Mouse (Mus musculus) kidney, postnatal 4 days (tissue): ENCODE measurements around the gene Mapk7.

Source experiments
- DNase-seq, 2 experiments: peaks; one replicate each; pipeline ENCODE4 v3.0.0; 2021; ENCODE audit warnings: mixed read lengths in 2 of 2

The Mapk7 gene

DNA sequence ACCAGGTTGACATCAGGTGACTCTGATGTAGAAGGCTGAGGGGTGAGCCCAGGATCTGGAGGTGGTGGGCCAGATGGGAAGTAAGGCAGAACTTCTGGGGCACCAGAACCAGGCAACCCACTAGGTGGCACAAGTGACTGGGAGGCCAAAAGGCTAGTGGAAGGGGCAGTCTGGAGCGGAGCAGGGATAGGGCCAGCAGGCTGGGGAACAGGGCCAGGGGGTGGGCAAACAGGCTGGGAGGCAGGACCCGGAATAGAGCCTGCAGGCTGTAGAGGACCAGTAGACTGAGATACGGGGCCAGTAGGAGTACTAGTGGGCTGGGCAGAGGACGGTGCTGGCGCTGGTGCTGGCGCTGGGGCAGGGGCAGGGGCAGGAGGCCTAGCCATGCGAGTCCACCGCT, 4.3 kb downstream of the Mapk7 start:
- DNase-seq, result no peak

DNA sequence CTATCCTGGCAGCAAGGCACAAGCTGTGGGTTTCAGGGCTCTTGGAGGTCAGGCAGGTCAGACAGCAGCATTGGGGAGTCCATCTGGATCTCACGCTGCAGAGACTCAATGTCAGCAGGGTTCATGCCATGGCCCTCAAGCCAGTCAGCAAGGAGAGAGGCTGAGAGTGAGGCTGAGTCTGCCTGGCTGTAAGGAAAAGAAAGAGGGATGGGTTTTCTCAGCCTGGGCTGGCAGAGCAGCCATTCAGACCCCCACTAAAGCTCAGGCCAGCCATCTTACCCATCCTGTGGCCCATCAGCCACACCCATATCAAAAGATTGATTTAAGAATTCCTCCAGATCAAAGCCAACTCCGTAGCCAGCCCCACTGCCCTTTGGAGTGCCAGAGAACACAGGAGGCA, 5.1 kb downstream of the Mapk7 start:
- DNase-seq, result no peak

DNA sequence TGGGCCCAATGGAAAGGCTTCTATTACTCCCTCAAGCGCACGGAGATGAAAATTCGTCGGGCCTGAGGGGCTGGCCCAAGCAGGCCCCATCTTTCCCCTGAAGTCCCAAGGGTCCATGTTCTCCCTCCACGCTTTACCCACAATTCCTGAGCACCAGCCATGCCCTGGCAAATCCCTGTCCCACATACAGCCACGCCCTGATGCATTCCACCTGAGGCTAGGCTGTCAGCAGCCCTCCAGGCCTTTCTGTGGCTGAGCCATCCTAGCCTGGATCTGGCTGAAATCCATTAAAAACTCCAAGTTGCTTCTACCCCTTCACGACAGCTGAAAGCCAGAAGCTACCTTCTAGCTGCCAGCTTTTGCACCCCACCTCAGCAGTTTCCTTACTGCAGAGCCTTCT, 6.3 kb downstream of the Mapk7 start:
- no peak for DNase-seq

DNA sequence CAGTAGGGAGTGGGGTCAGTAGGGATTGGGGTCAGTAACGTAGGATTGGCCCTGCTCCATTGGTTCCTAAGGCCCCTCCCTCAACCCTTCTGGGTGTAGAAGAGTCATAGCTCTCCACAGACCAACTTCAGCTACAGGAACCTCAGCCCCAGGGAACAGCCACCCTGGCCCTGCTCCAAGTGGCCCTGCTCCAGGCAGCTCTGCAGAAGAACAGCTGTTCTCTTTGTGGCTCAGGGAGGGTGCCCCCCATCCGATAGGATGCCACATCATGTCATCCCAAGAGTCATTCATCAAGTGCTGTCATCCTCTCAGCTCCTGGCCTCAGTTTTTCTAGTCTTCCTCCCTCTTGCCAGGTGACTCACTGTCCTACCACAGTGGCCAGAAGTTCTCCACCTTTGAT, 6.8 kb downstream of the Mapk7 start:
- peak; percentile 82 for DNase-seq

DNA sequence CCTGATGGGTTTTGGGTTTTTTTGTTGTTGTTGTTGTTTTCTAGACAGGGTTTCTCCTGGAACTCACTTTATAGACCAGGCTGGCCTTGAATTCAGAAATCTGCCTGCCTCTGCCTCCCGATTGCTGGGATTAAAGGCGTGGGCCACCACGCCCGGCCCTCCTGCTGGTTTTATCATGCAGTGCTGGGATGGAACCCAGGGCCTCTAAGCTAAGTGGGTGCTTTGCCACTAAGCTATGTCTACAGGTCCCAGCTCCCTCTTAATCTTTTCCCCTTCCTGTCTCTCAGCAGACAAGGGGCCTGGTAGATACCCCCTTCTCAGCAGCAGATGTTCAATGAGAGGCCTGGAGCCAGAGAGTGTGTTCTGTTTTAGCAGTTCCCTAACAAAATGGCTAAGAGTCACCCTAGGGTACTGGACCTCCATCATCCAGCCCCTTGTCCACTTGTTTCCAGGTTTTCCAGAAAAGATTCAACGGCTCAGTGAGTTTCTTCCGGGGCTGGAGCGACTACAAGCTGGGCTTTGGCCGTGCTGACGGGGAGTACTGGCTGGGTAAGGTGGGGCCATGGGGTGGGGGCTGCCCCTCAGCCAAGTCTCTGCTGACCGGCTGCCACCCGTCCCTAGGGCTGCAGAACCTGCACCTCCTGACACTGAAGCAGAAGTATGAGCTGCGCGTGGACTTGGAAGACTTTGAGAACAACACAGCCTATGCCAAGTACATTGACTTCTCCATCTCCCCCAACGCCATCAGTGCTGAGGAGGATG, 7.6 kb downstream of the Mapk7 start:
- DNase-seq, result peak in 1 of 2 experiments; percentile 33

DNA sequence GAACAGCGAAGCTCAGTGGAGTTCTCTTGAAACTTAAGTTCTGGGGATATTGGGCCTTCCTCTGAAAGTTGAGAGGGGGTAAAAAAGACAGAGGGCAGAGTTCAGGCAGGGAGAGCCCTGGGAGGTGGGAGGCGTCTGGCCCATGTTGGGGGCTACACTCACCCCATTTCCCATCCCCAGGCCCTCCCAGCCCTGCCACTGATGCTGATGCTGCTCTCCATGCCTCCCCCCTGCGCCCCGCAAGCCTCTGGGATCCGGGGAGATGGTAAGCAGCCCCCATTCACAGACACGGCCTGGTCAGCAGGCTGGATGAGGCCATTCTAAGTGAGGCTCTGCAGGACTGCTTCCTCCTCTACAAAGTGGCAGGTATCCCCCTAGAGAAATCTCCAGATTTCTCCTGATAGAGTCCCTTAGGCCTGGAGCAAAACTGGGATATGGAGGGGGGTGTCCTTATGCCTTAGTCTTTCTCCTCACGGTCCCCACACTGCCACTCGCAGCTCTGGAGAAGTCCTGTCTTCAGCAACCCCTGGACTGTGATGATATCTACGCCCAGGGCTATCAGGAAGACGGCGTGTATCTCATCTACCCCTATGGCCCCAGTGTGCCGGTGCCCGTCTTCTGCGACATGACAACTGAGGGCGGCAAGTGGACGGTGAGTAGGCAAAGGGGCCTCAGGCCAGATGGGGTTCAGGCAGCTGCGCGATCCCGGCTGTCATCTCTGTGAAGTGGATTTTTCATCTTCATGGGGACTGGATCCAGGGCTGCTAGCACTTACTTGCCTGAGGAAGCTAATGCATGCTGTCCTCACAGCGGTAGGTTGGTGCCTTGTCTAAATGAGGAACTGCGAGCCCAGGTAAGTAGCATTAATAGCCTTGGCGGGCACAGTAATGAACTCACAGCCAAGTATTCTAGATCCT, 8.4 kb downstream of the Mapk7 start:
- DNase-seq, result peak in 1 of 2 experiments; percentile 37

DNA sequence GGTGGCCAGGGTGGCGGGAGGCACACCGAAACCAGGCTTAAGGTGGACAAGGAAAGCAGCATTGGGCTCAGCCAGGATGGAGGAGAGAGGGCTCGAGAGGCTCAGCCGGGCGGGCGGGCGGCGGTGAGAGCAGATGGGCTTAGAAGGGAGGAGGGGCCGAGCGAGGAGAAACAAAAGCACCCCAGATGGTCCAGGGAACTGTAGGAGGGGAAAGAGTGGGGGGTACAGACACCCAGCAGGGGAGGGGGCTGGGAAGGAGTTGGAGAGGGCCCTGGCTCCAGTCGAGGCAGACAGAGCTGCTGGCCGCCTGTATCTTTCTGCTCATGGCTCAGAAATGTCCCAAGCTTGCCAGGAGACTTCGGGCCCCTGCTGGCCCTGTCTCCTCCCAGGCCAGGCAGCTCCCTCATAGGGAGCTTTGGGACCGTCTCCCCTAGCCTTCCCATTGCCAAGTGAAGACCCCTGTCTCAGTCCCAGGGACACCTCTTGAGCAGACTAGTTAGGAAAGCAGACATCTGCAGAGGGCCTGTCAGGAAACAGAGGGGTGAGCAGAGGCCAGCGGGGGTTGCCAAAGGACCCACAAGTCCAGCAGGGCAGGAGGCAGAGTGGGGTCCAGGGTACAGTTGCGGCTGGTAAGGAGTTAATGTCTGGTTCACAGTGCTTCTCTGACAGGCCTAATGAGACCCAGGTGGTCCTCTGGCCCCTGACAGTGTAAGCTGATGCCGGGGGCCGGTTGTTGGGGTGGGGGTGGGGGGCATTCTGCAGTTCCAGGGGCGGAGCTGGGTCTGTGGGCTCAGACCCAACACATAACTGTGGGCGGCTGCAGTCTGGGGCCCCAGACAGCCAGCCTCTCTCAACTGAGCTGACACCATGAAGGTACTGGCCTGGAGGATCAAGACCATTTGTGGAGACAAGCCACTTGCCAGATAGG, 9.3 kb downstream of the Mapk7 start, which contains the start of gene Mfap4:
Gene Mfap4, plus strand, starts transcription at position 819 of the 928 bp plus-strand sequence.
- DNase-seq, result peak; percentile 77 to 81

DNA sequence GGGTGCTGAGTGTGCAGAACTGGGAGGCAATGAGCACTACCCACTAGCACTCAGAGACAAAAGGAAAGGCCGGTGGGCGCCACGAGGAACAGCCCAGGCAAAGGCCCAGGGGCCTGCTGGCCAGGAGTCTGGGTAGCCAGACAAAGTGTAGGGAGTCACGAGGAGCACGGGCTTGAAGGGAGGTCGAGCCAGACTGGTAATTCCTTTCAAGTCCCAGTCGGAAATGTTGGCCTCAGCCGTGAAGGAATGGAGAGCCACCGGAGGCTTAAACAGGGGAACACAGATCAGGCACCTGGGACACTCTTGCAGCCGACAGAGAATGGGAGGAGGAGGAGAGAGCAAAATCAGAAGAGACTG, 10.0 kb downstream of the Mapk7 start:
- no peak for DNase-seq

DNA sequence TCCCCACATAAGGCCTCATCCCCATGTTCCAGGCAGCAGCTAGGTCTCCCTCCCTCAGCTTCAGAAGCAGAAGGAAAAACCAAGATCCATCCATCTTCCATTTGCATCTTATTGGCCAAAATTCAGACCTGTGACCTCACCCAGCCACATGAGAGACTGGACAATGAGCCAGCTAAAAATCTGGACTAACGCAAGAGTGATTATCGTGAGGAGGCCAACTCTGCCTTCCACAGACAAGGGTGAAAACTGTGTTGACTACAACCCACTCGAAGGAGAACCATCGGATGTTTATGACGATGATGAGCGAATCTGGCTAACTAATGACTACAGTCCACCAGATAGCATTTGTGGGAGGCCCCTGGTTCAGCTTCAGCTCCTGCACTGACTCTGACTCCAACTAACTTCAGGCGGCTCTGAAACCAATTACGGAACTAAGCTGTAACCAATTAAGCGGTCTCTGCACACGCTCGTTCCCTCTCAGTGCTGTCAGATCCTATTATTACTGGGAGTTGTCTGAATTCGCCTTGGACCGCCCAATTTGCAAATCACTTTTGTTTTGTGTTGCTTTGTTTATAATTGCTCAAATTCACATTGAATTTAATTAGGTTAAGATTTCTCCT, 10.9 kb downstream of the Mapk7 start:
- DNase-seq, result no peak

DNA sequence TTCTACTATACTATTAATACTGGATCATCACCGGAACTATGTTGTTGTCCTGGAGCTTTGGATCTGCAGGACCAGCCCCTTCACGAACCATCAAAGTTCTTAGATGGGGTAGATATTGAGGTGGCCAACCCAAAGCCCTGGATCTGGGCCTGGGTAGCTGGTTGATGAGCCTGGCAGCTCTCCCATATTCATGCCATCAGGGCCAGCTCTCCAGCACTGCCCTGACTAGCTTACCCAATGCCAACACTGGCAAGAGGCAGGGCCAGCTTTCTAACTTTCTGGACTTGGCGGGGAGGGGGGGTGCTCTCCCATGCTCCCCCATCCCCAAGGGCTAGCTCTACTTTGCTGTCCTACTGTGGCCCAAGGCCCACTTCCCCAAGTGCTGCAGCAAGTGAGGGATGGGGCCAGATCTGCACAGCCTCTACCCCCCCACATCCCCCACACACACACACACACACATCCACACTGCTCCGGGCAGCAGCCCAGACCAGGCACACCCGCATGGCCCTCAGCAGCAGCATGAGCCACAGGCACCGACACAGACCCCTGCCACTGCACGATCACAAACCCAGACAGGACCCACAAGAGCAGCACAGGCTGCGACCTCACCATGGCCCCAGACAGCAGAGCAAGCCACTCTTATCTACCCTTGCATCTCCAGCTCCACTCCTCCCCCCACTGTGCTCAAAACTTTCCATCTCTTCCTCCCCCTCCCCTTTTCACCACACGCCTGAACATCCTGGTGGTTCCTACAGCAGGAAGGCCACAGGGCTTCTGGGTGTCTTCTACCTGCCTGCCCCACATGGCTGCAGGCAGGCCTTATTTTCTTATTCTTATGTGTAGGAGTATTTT, 12.7 kb downstream of the Mapk7 start:
- no peak for DNase-seq

DNA sequence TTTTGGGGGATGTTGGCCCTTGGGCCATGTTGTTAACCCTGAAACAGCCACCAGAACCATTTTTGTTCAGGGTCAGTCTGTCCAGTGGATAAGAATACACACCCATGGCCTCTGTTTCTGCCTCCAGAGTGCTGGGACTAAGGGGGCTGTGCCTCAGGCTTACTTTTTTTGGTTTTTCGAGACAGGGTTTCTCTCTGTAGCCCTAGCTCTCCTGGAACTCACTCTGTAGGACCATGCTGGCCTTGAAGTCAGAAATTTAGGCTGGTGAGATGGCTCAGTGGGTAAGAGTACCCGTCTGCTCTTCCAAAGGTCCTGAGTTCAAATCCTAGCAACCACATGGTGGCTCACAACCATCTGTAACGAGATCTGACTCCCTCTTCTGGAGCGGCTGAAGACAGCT, 15.4 kb downstream of the Mapk7 start:
- no peak for DNase-seq

DNA sequence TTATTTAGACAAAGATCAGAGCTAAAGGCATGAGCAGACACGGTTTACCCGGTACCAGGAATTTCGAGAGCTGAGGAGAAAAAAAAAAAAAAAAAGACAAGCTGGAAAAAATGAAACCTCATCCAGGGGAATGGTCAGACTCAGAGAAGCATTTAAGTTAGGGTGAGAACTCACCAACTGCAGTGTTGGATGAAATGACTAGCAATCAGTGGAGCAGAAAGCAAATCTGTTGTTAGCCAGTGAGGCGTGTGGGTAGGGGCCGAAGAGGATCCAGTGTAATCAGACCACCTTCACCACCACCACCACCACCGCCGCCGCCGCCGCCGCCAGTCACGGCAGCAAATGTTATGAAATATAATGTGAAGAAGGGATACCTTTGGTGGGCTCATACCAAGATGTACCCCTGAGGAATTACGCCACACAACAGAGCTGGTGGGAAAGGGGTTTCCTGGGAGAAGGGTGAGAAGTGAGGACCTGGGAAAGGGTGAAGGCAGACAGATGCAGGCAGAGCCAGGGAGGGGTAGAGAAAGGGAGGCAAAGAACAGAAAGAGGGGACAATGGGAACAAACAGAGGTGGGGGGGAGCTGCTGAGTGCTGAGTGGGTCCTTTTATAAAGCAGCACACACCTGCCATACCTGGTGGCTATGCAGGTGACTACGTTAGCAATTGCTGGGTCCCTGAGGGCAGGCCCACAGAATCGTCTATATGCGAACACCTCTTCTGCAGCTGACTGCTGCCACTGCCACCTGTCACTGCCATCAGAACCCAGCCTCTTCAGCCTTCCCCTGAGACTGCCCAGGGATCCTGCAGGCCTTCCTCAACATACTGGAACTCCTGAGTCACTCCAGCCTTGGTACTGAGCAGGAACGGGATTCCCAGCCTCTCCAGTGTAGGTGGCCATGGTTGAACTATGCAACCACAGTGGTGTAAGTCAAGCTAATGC, 16.4 kb downstream of the Mapk7 start:
- no peak for DNase-seq

DNA sequence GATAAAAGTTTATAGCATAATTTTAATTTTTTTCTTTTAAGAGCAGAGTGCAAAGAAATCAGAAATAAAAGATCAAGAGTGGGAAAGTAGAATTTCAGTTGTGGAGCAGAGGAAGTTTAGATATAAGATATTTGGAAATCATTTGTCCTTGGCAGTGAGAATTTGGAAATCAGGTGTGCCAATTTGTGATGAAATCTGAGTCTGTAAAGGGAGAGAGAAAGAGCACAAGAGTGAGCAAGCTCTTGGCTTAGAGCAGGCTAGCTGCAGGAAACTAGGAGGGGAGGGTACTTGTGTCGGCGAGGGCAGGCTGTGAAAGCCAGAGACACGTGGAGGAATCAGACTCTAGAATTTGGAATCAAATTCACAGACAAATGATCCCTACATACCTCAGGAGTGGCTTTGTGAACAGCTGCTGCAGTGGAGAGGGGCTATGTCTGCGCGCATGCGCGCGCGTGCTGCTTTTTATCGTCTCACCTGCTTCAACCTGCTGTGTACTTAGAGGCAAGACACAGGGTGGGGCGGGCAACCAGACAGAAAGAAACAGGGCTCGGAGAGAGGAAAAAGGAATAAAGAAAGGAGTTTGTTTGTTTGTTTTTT, 17.3 kb downstream of the Mapk7 start:
- DNase-seq, result peak; percentile 51 to 73

DNA sequence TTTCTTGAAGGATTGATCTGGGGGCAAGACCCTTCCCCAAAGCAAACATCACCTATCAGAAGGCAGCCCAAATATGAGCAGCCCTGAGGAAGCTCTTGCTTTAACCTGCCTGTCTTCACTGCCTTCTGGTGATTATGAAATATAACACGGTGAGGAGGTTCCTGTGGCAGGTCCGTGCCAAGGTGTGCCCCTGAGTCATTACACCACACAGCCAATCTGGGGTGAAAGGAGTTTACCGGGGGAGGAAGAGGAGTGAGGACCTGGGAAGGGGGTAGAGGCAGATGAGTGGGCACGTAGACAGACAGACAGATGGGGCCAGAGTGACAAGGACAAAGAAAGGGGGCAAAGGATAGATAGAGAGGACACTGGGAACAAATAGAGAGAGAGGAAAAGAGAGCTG, 20.6 kb downstream of the Mapk7 start:
- DNase-seq, result no peak

DNA sequence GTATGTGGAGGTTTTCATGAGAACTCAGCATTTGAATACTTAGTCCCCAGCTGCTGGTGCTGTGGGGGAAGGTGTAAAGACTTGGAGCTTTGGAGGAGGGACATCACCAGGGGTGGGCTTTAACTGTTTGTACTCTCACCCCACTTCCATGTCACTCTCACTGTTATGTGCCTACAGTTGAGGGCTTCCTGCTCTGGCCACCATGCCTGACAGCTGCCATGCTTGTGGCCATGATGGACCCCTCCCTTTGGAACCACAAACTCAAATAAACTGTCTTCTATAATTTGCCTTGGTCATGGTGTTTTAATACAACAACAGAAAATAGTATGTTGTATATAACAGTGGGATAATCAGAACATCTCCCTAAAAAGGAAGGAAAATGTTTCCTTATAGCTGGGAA, 23.3 kb downstream of the Mapk7 start:
- DNase-seq, result no peak

DNA sequence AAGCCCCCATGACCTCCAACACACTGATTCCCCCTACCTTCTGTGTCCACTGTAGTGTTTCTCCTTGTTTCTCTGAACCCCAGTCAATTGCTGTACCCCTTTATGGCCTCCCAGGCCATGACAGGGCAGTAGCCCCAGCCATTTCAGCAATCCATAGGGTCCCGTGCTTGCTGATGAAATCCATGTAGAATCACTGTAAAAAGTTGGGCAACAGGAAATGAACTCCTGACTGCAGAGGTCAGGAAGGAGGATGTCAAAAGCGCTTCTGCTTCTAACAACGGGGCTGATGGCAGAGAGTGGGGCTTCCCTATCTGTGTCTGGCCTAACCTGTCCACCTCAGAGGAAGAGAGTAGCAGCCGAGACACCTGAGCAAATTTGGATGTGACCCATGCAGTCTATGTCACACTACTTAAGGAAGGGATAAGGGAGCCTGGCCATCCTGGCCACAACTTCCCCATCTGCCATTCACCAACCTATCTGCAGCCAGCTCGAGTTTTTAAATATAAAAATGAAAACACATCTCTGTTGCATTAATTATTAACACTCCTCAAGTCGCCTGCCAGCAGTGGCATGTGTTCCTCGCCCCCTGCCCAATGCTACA, 24.8 kb downstream of the Mapk7 start:
- DNase-seq, result no peak

DNA sequence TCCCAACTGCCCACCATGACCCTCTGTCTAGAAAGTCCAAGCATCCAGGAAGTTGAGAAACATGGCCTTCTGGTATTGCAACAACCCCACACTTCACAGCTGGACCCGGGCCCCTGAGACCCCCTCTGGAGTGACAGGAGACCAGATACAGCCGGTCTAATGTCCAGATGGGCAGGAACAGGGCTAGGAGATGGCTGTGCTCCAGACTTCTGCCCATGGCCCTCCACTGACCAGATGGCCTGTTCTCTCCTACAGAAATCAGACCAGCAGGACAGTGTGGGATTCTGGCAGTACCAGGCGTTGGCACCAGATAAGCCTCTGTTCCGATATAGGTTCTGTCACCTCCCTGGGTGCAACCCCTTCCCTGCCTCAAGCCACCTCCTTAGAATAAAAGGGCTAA, 25.7 kb downstream of the Mapk7 start:
- no peak for DNase-seq

DNA sequence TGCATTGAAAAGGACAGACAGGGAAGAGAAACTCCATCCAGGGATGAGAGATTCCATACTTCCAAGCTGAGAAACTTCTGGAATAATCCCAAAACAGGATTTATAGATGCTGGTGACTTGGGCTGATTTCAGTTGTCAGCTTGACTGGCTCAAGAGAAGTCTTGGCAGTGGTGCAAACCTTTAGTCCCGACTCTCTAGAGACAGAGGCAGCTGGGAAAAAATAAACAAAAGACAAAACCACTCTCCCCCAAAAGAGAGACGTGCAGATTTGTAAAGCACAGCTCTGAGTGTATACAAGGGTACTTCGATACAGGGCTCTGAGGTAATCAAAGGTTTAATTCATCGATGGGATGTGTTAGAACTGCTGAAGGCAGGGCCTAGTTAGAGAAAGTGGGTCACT, 28.8 kb downstream of the Mapk7 start:
- DNase-seq, result no peak

DNA sequence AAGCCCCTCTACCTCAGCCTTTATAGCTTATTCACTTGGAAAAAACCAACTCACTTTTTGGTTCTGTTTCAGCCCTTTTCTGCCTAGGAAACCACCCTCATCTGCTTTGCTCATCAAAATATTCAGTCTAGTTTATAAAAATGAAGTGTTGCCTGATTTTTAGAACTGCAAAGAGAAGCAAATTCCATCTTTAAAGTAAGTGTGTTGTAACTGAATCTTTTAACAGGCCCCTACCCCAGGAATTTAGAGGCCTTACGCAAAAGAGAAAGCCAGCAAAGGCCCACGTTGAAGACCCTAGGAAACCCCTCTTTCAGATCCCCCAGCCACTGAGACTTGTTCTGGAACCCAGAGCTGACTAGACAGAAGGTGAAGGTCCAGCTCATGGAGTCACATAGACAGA, 30.1 kb downstream of the Mapk7 start:
- no peak for DNase-seq
